Mouse (Mus musculus) liver, embryonic 12.5 days (tissue): ENCODE results near the gene Gpr18. TPM values are rescaled to one million over a fixed set of nuclear protein-coding genes. Genes with fewer than 3 reads are reported as not detected.

Experiments
- ATAC-seq: fragments of 200-750 bp; cut with Nextera tagmentation; 2 replicates; pipeline ENCODE4 v1.8.0; 2017; ENCODE audit warnings: moderate number of reproducible peaks, mild to moderate bottlenecking, moderate library complexity
- H3K27ac ChIP-seq: fragments of 300-500 bp; sonication (generic); 2 replicates; pipeline ENCODE4 v1.5.1; 2016; ENCODE audit warnings: mild to moderate bottlenecking
- H3K27me3 ChIP-seq: fragments of 300-500 bp; sonication (generic); replicated peaks from 2 replicates; pipeline ENCODE4 v1.6.1; 2016; ENCODE audit warnings: mild to moderate bottlenecking, moderate library complexity
- H3K36me3 ChIP-seq: fragments of 300-500 bp; sonication (generic); 2 replicates; pipeline ENCODE4 v1.6.1; 2016; ENCODE audit warnings: mild to moderate bottlenecking, moderate library complexity
- H3K4me1 ChIP-seq: fragments of 300-500 bp; sonication (generic); 2 replicates; pipeline ENCODE4 v1.6.1; 2016
- H3K4me2 ChIP-seq: fragments of 300-500 bp; sonication (generic); 2 replicates; pipeline ENCODE4 v1.6.1; 2016; ENCODE audit warnings: mild to moderate bottlenecking, moderate library complexity
- H3K4me3 ChIP-seq: fragments of 300-500 bp; sonication (generic); 2 replicates; pipeline ENCODE4 v1.5.1; 2016; ENCODE audit warnings: mild to moderate bottlenecking, moderate library complexity
- H3K9ac ChIP-seq: fragments of 300-500 bp; sonication (generic); 2 replicates; pipeline ENCODE4 v1.6.1; 2016; ENCODE audit warnings: mild to moderate bottlenecking, moderate library complexity
- H3K9me3 ChIP-seq: fragments of 300-500 bp; sonication (generic); replicated peaks from 2 replicates; pipeline ENCODE4 v1.6.1; 2016; ENCODE audit warnings: mild to moderate bottlenecking, moderate library complexity
- WGBS: fragments of 180-500 bp; shearing (Covaris S2); methylation state at CpG from one replicate; pipeline ENCODE4 v1.1.7; 2016; ENCODE audit not compliant: insufficient replicate concordance; 5-methylcytosine and 5-hydroxymethylcytosine counted together
- polyA plus RNA-seq: library from polyadenylated mRNA; unstranded; fragments of >200 nt; fragmentation: Nextera tagmentation; extraction: Ambion mirVana; gene quantifications from 2 replicates; pipeline ENCODE4 v1.2.1, GENCODE M21; 2016

Gpr18 gene
- polyA plus RNA-seq, 1 experiment from 2014 or later: not detected

DNA sequence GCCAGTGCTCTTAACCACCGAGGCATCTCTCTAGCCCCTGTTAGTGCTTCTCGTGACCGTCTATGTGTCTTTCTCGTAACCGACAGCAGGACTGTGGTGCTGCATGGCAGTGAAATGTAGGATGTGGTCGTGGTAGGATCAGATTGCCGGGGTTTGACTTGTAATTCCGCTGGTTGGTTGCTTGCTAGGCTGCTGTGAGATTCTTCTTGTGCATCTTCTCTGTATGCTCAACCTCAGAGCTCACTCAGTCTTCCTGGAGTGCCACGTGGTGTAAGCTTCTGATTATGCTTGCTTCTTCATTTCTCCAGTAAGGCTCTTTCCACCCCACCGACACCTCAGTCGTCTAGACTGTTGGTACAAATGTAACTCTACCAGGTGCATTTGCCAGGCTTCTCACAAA is 17.1 kb downstream of the Gpr18 start:
- ATAC-seq: no peak
- no peak overlapping the region for H3K27ac ChIP-seq
- no peak overlapping the region for H3K4me3 ChIP-seq
- no peaks in the 10 kb centered on the region for H3K27me3 ChIP-seq
- no peak overlapping the region for H3K9ac ChIP-seq
- H3K4me2 ChIP-seq: no peak overlapping the region
- H3K36me3 ChIP-seq: peaks cover 9% of the 10 kb centered on the region; the same call in 1 of the 2 replicates
- H3K9me3 ChIP-seq: no peaks in the 10 kb centered on the region
- peaks cover 41% of the 10 kb centered on the region for H3K4me1 ChIP-seq
- 71% methylated on average over 11 of the region's 11 CpGs for WGBS

DNA sequence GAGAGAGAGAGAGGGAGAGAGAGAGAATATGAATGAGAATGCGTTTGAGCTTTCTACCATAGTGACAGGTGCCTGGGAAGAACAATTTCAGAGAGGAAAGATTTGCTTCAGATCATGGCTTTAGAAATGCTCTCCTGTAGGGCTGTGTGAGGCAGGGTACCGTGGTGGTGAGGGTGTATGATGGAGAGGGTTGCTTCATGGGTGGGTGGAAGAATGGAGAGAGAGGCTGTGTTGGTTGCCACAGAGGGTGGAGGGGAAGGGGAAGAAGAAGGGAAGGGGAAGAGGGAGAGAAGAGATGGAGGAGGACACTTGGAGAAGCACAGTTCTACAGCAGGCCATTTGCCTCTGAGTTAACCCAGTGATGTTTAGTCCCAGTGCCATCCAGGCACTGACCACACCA is 17.8 kb downstream of the Gpr18 start:
- 65% methylated on average over 2 of the region's 2 CpGs for WGBS
- no peaks in the 10 kb centered on the region for H3K9me3 ChIP-seq
- ATAC-seq: no peak
- no peak overlapping the region for H3K4me2 ChIP-seq
- no peak overlapping the region for H3K27ac ChIP-seq
- no peak overlapping the region for H3K9ac ChIP-seq
- peaks cover 9% of the 10 kb centered on the region; the same call in 1 of the 2 replicates for H3K36me3 ChIP-seq
- H3K27me3 ChIP-seq: no peaks in the 10 kb centered on the region
- no peak overlapping the region for H3K4me3 ChIP-seq
- peaks cover 34% of the 10 kb centered on the region for H3K4me1 ChIP-seq

DNA sequence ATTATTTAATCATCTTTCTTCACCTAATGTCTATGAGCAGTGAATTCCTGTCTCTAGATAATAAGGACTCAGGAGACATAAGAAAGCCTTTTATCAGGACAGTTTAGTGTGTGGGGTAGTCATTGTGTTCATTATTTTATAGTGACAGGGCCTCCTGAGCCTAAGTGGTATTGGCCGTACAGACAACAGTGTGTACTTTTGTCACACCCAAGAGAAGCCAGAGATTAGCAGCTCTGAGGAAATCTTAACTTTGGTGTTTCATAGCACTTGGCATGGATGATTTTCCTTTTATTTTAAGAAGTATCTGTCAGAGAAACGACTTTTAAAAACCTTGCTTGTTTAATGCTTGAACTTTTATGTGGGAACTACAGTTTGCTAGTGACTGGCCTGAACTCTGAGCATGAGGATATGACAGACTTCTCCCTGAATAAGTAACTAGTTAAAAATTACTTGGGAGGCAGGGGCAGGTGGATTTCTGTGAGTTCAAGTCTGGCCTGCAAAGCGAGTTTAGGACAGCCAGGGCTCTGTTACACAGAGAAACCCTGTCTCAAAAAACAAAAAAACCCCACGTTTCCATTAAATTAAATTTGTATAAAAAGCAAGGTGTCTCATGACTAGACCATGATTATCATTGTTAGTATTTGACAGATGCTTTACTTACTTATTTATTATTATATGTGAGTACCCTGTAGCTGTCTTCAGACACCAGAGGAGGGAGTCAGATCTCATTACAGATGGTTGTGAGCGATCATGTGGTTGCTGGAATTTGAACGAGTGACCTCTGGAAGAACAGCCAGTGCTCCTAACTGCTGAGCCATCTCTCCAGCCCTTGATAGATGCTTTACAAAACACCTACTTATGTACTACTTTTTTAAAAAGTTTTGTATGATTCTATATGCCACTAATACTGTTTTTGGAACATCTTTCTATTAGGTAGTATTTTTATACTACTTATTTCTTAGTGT is 19.2 kb downstream of the Gpr18 start:
- 69% methylated on average over 6 of the region's 6 CpGs for WGBS
- no peak overlapping the region for H3K4me2 ChIP-seq
- no peaks in the 10 kb centered on the region for H3K27me3 ChIP-seq
- H3K36me3 ChIP-seq: peaks cover 4% of the 10 kb centered on the region; the same call in 1 of the 2 replicates
- H3K9me3 ChIP-seq: no peaks in the 10 kb centered on the region
- H3K27ac ChIP-seq: no peak overlapping the region
- no peak overlapping the region for H3K4me3 ChIP-seq
- H3K9ac ChIP-seq: no peak overlapping the region
- ATAC-seq: no peak
- peaks cover 31% of the 10 kb centered on the region; the same call in 1 of the 2 replicates for H3K4me1 ChIP-seq

DNA sequence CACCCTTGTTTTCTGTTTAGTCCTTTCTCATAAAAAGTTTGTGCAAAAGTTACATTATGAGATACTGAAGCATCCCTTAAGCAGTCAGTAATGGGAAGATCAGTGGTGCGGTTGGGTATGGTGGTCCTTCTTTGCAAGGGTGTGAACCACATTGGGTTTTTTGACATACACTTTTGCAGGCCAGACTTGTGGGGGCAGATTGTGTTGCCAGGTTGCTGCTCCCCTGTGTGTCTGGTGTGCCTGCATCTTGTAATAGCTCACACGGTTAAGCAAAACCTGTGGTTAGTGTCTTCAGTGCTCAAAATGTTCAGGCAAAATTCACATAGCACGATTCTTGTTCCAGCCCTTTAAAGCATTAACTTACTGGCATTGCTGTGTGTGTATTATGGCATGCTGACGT is 20.3 kb downstream of the Gpr18 start:
- 0 out of 2 replicates have a peak, but pooled peaks cover 6% of the 10 kb centered on the region for H3K36me3 ChIP-seq
- 82% methylated on average over 4 of the region's 4 CpGs for WGBS
- H3K4me2 ChIP-seq: no peak overlapping the region
- H3K9ac ChIP-seq: no peak overlapping the region
- H3K27me3 ChIP-seq: no peaks in the 10 kb centered on the region
- H3K4me3 ChIP-seq: no peak overlapping the region
- H3K4me1 ChIP-seq: peaks cover 31% of the 10 kb centered on the region; the same call in 1 of the 2 replicates
- no peak overlapping the region for H3K27ac ChIP-seq
- no peak for ATAC-seq
- no peaks in the 10 kb centered on the region for H3K9me3 ChIP-seq

DNA sequence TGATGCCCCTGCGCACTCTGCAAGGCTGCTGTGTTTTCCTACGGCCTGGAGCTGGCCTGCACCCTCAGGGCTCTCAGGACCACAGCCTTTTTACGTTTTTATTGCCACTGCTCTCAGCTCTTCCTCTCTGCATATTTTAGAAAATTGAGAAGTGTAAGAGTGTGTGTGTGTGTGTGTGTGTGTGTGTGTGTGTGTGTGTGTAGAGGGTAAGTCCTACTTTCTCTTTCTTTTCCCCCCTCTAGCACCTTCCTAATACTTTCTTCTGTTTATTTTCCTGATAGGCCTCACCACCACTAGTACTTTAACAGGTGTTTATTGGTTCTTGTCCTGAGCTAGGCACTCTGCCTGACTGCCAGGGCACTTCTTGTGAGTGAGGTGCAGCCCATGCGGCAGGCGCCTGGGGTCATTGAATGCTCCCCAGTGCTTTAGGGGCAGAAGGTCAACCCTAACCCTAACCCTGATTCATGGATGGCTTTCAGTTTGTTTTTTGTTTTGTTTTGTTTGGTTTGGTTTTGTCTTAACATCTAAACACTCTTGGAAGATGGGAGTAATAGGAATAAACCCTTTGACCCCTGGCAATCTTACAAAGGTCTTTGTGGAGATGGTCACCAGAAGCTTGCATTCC is 21.0 kb downstream of the Gpr18 start:
- H3K9ac ChIP-seq: no peak overlapping the region
- H3K27me3 ChIP-seq: no peaks in the 10 kb centered on the region
- H3K4me3 ChIP-seq: no peak overlapping the region
- H3K27ac ChIP-seq: no peak overlapping the region
- 74% methylated on average over 5 of the region's 5 CpGs for WGBS
- no peak for ATAC-seq
- H3K36me3 ChIP-seq: 0 out of 2 replicates have a peak, but pooled peaks cover 6% of the 10 kb centered on the region
- peaks cover 31% of the 10 kb centered on the region; the same call in 1 of the 2 replicates for H3K4me1 ChIP-seq
- H3K9me3 ChIP-seq: no peaks in the 10 kb centered on the region
- H3K4me2 ChIP-seq: no peak overlapping the region

DNA sequence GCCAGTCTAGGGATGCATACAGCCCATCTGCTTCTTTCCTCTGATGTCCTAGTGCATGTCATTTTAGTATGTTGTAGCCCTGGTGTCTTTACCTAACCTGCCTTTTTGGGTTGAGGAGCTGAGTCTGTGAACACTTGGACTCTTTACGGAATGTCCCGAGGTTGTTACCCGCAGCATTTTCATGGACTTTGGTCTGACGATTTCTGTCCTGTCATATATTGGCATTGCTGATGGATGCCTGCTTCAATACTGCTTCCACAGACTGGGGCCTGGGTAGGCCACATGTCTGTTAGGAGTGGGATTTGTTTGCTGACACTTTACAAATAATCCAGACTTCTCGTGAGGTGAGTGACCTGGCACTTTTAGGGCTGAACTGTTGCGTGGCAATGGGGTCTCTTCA is 21.8 kb downstream of the Gpr18 start:
- ATAC-seq: no peak
- H3K9me3 ChIP-seq: no peaks in the 10 kb centered on the region
- H3K27me3 ChIP-seq: no peaks in the 10 kb centered on the region
- H3K9ac ChIP-seq: no peak overlapping the region
- peaks cover 27% of the 10 kb centered on the region; the same call in 1 of the 2 replicates for H3K4me1 ChIP-seq
- H3K27ac ChIP-seq: no peak overlapping the region
- no peak overlapping the region for H3K4me2 ChIP-seq
- H3K36me3 ChIP-seq: 0 out of 2 replicates have a peak, but pooled peaks cover 6% of the 10 kb centered on the region
- 83% methylated on average over 6 of the region's 6 CpGs for WGBS
- H3K4me3 ChIP-seq: no peak overlapping the region

DNA sequence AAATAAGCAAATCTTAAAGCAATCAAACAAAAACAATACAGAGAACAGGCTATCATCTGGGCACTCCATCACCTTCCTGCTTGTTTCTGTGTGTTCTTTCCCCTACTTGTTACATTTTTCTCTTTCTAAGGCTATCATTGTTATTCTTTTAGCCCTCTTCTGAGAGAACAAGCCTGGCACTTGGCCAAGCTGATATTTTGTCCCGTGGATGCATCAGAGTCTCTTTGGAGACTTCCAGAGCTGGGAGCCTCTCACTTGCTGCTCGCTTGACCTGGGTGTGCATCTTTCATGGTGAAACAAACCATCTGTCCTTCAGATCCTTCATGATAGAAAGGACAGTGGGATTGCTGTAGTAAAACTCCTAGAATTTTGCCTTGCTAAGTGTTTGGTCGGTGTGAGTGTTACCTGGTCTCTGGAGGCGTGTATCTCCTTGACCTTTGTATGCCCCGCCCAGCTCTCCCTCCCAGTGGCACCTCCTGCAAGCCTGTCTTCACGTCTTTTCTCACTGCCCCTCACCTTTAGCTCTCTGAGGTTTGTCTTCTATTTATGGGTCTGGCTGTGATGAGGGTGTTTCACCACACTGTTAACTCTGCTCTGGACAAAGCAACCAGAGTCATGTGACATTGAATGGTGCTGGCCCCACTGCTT is 31.3 kb downstream of the Gpr18 start:
- Histone ChIP-seq H3K9me3 (no peaks in the 10 kb centered on the region), H3K9ac (no peak overlapping the region), H3K4me2 (no peak overlapping the region), H3K27me3 (no peaks in the 10 kb centered on the region), H3K4me1 (peaks cover 42% of the 10 kb centered on the region), H3K36me3 (0 out of 2 replicates have a peak, but pooled peaks cover 9% of the 10 kb centered on the region), H3K4me3 (no peak overlapping the region), H3K27ac (no peak overlapping the region)
- WGBS: 63% methylated on average over 6 of the region's 6 CpGs
- no peak for ATAC-seq

DNA sequence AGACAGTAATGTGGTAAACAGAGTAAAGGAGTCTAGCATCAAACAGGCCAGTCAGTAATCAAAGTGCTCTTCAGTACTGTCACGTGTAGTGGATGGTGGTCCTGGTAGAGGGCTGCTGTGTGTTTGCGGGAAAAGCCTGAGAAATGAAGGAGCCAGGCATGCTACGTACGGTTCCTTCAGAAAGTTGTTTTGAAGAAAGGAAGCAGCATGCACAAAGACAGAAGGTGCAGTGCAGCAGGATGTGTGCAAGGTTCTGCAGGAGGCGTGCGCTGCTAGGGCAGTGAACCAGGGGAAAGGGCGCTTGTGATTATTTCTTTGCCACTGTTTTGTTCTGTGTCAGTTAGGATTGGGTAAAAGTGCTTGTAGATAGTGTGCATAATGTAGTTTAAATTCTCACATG is 34.4 kb downstream of the Gpr18 start:
- H3K27me3 ChIP-seq: no peaks in the 10 kb centered on the region
- no peaks in the 10 kb centered on the region for H3K9me3 ChIP-seq
- H3K36me3 ChIP-seq: 0 out of 2 replicates have a peak, but pooled peaks cover 9% of the 10 kb centered on the region
- no peak for ATAC-seq
- H3K9ac ChIP-seq: no peak overlapping the region
- H3K27ac ChIP-seq: no peak overlapping the region
- peaks cover 53% of the 10 kb centered on the region for H3K4me1 ChIP-seq
- H3K4me2 ChIP-seq: no peak overlapping the region
- WGBS: 85% methylated on average over 7 of the region's 7 CpGs
- no peak overlapping the region for H3K4me3 ChIP-seq

DNA sequence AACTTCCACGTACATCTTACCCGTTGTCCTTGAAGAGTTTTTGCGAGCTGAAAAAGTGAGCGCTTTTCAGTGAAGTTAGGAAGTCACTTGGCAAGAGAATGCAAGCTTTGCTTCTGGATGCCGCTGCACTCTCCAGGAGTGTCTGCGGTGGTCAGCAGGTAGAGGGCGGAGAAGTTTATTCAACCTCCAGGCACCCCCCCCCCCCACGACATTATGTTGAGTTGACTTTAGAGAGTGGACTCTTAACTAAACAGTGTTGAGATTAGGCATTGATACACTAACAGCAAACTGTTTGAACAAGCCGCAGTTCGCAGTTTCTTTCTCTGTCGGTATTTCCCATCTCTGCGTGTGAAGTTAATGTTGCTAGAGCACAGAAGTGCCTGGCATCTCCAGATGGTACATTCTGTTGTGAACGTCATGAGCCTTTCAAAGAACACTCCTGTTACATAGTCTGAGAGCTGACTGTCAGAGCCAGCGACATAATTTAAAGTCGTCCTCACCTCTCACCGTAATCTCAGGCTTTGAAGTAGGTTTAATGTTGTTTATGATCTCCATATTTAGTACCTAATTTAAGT is 36.2 kb downstream of the Gpr18 start:
- no peak for ATAC-seq
- Histone ChIP-seq H3K4me2 (peak overlapping the region; percentile 91), H3K27ac (no peak overlapping the region), H3K27me3 (no peaks in the 10 kb centered on the region), H3K36me3 (0 out of 2 replicates have a peak, but pooled peaks cover 4% of the 10 kb centered on the region), H3K9me3 (no peaks in the 10 kb centered on the region), H3K9ac (peak overlapping the region; percentile 92), H3K4me1 (peaks cover 48% of the 10 kb centered on the region), H3K4me3 (peak overlapping the region; percentile 83)
- WGBS: 24% methylated on average over 16 of the region's 16 CpGs

DNA sequence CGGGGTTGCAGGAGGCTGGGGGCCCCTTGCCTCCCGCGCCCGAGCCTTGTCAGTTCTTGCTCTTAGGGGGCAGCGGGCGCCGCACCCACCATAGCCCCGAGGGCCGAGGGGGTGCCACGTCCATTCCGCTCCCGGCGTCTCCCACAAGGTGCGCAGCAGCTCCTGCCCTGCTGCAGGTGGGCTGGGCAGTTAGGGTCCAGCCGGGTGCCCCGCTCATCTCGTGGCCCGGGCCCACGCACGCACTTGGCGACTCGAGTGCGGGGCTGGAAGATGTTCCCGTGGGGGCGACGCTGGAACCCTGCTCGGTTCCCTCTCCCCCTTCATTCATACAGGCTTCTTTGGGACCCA is 36.7 kb downstream of the Gpr18 start:
- no peaks in the 10 kb centered on the region for H3K27me3 ChIP-seq
- ATAC-seq: peak; percentile 49
- H3K36me3 ChIP-seq: 0 out of 2 replicates have a peak, but pooled peaks cover 4% of the 10 kb centered on the region
- H3K4me1 ChIP-seq: peaks cover 42% of the 10 kb centered on the region
- peak overlapping the region; percentile 92 for H3K9ac ChIP-seq
- H3K9me3 ChIP-seq: no peaks in the 10 kb centered on the region
- WGBS: 2% methylated on average over 27 of the region's 27 CpGs
- peak overlapping the region; percentile 93 for H3K27ac ChIP-seq
- peak overlapping the region; percentile 91 for H3K4me2 ChIP-seq
- peak overlapping the region; percentile 83 for H3K4me3 ChIP-seq

DNA sequence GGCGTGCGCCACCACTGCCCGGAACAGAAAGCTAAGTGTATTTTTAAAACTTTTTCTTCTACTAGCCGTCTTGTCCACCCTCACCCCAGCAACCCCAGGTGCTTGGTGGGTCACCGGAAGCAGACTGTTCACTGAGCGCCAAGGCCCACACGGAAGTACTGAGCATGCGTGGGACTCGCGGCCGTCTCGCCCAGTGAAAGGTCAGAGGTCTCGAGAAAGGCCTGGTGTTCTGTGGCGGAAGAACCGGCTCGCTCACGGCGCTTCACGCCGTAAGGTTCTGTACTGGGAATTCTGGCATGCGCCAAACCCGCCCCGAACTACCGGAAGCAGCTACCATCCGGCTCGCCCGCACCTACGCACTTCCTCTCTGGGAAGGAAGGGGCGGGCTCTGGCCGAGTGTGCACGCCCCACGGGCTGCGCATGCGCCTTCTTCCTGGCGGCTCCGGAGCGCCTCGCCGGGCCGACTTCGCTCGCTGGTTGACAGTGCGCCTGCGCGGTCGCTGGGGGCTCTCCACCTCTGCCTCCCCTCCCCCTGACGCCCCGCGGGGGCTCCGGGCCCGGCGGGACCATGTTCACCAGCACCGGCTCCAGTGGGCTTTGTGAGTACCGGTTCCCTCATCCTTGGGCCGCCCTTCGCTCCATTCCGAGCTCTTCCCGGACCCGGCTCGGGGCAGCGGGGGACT is 37.3 kb downstream of the Gpr18 start, which contains the start of gene Ubac2:
TSS of gene Ubac2 (plus strand) at position 445 of the 683 bp plus-strand sequence.
- WGBS: under 1% methylated on average over 61 of the region's 61 CpGs

More for the DNA sequence above, 37.3 kb downstream of the Gpr18 start, which contains the start of gene Ubac2:
- peak; percentile 98 for ATAC-seq
- H3K4me1 ChIP-seq: peaks cover 37% of the 10 kb centered on the region
- H3K4me2 ChIP-seq: peak within 1 kb of the TSS; percentile 91
- H3K27ac ChIP-seq: peak within 1 kb of the TSS; percentile 93
- H3K9ac ChIP-seq: peak within 1 kb of the TSS; percentile 92
- H3K36me3 ChIP-seq: 0 out of 2 replicates have a peak, but pooled peaks cover 4% of the 10 kb centered on the region
- no peaks in the 10 kb centered on the region for H3K9me3 ChIP-seq
- peak within 1 kb of the TSS; percentile 83 for H3K4me3 ChIP-seq
- no peaks in the 10 kb centered on the region for H3K27me3 ChIP-seq
